Mouse (Mus musculus) thymus, adult 2 months (tissue): ENCODE data around the gene Col25a1.

ENCODE experiments used
- CTCF ChIP-seq: fragments of 200-500 bp; IDR thresholded peaks from 2 replicates; pipeline ENCODE4 v1.5.1; 2012; ENCODE audit warnings: mild to moderate bottlenecking, control low read depth, low read length, moderate library complexity, borderline replicate concordance; ENCODE audit not compliant: control insufficient read depth, poor library complexity, insufficient read depth; ENCODE audit errors: extremely low read depth
- POLR2A ChIP-seq: fragments of 200-500 bp; IDR thresholded peaks from 2 replicates; pipeline ENCODE4 v1.6.1; 2012; ENCODE audit warnings: mild to moderate bottlenecking, low read length, control low read depth, moderate library complexity; ENCODE audit not compliant: control insufficient read depth, poor library complexity, insufficient read depth; ENCODE audit errors: extremely low read depth

DNA sequence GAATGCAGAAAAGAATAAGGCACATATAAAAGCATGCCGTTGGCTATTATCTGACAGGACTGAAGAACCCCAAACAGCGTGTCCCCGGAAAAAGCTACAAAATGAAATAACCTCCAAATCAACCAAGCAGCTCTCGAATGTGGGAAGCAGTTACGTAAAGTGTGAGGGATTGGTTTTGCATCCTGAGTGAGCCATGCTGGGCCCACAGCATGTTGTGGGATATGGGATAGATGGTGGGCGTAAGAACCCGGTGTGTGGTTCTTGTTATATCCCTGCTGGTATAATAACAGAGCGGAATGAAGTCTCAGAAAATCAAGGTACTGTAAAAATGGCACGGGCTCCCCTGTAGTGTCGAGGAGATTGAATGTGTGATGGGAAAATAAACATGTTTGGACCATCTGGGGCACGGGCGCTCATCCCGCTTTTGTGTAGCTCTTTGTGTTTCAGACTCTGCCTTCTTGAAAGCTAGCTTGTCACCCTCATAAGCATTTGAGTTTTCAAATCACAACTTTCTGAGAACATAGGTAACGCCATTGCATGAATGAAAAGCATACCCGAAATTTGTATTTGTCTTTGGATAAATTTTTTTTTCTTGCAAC lies 225.4 kb downstream of the Col25a1 start:
- TF ChIP-seq CTCF (no peak), POLR2A (no peak)
